Mouse (Mus musculus) B cell, adult 2 months (primary cell): Measurements from ENCODE around the gene Ctsw.

ENCODE experiments used
- DNase-seq, 2 experiments: peaks; one replicate each; pipeline ENCODE4 v3.0.0; 2022

Ctsw gene

DNA sequence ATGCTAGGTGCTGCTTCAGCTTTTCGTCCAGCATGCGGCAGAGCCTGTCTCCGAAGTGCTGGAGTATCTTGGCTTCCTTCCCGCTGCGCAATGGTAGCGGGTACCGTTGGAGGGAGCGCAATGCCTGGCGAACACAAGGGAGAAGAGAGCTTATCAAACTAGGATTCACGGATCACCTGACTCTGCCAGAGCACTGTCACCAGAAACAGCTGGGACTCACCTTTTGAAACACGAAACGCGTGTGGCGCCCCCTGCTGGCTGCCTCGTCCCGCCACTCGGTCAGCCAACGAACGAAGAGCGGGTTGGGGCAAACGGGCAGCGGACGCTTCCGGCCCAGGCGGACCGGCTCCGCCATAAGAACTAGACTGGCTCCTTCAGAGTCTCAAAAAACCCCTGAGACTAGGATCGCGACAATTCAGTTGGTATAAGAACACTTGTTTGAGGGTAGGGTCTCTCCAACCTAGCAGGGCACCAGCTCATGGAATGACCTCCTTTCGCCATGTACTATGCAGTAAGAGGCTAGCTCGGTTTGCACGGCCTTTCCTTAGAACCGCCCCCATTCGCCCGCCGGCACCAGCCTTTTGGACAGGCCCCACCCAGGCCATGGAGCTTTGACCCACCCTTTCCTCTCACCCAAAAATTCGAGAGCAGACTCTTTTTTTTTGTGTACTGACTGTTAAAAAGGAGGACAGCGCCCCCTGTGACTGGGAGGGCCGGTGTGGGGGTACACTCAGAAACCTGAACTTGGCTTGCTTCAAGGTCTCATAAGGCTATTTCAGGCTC, 19.7 kb upstream of the Ctsw start, which contains the start of gene Mus81:
Mus81 (minus strand) TSS at position 635 of the 783 bp plus-strand sequence.
- DNase-seq = peak; percentile 99

- DNase-seq = no peak
These were observed 18.5 kb upstream of the Ctsw start for GRCm38 (mm10) chr19:5486771-5487170.

- DNase-seq = no peak
These were observed 18.0 kb upstream of the Ctsw start for GRCm38 (mm10) chr19:5486286-5486685.

DNA sequence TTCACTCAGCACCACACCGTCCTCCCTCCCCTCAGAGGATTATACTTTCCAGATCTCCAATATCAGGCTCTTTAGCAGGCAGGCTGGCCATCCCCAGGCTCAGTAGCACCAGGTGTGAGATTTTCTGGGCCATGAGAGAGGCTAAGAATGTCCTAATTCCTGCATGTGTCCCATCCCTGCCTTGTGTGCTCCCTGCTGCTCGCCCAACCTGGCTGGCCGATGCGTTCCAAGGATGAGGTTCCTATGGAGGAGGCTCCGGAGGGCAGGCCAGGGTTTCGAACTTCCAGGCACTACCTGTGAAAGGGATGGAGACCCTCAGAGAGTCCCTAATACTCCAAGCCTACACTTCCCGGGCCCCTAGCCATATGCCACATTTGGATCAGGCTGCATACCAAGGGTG, 17.5 kb upstream of the Ctsw start:
- DNase-seq = no peak

DNA sequence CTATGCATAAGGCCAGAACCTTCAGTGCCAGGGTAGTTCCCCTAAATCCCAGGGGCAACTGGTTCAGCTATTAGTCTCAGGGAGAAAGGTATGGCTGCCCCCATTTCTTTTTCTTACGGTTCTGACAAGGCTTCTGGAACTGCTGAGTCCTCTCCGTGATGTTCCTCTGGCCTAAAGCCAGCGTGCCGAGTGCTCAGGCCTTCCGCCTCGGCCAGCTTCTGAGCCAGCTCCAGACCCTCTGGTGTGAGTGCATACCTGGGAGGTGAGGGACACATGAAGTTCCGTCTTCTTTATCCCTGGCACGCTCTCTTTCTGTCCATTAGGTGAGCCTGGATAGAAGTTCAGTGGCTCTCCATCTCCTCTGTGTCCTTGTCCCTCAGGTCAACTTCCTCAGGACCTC, 17.1 kb upstream of the Ctsw start:
- no peak for DNase-seq

- no peak for DNase-seq
These were observed 16.2 kb upstream of the Ctsw start for GRCm38 (mm10) chr19:5484496-5484895.

DNA sequence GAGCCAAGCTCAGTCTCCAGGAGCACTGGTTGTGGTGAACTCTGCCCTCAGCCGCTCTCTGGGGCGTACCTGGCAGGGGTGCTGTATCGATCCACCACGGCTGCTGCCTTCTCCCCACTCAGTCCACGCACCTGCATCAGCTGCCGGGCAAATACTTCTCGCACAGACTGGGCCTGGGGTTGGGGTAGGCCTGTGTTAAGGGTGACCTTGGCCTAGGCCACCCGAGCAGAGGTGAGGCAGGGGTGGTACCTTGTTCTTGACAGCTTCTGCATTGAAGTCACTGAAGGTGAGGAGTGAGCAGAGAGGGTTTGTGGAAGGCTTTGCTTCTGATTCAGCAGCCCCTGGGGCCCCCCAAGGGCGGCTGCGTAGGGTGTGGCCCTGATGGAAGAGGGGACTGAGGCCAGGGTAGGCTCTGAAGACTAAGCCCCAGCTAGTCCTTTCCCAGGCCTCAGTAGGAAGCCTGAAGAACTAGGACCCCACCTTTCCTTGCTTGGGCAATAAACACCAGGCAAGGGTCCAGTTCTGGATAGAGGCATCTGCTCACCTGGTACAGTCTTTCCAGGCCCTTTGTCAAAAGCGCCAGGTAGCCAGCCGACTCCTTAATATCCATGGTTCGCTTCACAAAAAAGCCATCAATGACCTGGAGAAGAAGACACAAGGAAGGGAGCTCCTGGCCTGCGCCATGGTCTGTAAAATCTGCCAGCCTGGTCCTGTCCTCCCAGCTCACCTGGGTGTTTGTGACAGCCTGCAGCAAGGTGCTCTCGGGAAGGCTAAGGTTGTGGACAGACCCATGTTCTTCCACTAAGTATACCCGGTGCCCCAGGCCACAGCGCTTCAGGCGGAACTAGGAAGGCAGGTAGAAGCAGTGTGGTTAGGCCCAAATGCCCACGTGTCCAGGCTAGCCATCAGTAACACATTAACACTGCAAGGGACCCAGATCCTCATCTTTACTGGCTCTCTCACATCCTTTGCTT, 15.4 kb upstream of the Ctsw start:
- DNase-seq = no peak

DNA sequence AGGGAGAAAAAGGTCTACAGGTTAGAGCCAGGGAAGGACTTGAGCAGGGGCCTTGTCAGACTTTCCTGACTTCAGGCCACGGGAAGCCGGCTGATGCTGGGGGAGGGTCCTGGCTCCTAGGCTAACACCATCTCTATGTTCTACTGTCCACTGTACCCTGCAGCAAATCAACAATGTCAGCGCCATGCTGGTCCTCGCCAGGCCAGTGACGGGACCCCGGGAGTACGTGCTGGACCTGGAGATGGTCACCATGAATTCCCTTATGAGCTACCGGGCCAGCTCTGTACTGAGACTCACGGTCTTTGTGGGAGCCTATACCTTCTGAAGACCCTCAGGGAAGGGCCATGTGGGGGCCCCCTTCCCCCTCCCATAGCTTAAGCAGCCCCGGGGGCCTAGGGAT, 13.1 kb upstream of the Ctsw start:
- no peak for DNase-seq

DNA sequence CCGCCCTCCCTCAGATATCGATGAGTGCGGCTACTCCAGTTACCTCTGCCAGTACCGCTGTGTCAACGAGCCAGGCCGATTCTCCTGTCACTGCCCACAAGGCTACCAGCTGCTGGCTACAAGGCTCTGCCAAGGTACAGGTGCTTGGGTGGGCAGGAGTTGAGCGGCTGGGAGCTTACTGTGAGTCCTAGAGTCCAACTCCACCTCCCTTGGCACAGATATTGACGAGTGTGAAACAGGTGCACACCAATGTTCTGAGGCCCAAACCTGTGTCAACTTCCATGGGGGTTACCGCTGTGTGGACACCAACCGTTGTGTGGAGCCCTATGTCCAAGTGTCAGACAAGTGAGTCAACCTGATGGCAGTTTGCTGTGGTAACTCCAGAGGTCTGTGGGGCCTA, 11.7 kb upstream of the Ctsw start:
- DNase-seq = no peak

GRCm38 (mm10) chr19:5477668-5478300, 9.5 kb upstream of the Ctsw start:
- no peak for DNase-seq

DNA sequence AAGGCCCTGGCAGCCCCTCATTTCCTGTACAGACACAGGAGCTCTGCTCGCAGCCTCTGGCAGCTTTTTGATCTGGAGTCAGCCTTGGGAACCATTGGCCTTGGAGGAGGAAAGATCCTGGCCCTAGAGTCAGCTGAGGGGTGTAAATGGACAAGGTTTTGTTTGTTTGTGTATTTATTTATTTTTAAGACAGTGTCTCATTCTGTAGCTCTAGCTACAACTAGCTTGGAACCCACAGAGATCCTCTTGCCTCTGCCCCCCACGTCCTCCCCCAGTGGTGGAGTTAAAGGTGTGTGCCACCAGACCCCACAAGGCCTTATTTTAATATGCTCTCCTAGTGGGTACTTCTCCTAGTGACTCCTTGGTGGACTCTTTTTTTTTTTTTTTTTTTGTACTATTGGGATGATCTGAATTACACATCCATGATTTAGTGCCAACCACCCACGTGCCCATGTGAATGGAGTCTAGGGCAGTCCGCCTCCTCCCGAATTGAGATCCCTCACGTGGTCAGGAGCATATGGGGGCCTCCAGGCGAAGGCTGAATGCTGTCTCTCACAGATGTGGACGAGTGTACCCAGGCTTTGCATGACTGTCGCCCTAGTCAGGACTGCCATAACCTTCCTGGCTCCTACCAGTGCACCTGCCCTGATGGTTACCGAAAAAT, 8.8 kb upstream of the Ctsw start:
- DNase-seq = no peak

DNA sequence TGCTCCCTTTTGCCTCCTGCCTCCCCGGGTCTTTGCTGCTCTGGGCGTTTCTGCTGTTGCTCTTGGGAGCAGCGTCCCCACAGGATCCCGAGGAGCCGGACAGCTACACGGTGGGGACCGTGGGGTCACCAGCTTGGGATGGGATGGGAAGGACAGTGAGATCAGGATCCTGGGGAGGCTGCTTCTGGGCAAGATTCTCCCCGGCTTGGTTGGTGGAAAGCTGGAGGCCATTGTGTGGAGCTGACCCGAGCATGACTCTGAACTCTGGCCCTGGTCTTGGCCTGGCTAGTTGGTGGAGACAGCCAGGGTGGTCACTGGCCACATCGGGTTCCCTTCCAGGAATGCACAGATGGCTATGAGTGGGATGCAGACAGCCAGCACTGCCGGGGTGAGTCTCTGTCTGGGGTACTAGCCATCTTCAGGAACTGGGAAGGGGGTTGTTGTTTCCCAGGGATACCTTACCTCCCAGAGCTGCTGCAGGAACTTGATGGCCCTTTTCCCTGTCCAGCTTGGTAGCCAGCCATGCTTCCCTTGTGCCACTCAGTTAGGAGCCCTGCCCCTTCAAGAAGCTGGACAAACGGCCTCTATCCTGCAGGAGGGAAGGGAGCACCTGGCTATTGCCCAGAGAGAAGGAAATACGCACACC, 6.9 kb upstream of the Ctsw start:
- DNase-seq = no peak

DNA sequence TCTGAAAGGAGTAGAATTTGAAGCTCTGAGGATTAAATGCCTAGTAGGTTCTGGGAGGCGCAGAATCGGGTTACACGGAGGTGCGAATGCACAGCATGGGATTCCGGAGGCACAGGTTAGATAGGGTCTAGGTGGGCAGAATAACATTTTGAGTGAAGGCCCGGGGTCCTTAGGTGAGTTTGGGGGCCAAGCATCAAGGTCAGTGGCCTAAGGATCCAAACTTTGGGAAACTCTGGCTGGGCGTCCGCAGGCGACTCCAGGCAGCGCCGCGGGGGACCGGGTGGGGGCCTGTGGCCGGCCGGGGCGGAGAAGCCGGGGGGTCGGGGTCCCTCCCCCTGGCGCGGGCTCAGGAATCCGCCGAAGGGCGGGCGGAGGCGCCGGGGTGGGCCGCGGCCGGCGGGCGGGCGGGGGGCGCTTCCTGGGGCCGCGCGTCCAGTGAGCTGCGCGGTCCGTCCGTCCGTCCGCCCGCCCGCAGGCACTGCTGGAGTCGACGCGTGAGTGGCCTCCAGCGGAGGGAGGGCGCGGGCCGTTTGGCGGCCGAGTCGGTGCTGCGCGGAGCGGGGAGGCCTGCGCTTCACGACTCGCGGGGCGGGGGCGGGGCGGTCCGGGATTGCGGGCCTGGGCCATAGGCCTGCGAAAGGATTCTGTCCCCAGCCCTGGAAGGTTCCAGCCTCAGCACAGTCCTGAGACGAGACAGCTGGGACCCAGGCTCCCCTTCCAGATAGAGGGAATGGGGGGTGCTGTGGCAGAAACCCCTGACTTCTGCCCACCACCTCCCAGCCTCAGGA, 6.2 kb upstream of the Ctsw start:
- DNase-seq = no peak

- DNase-seq = no peak
These were observed 5.4 kb upstream of the Ctsw start, which contains the start of gene Efemp2 for GRCm38 (mm10) chr19:5473720-5474119. Gene Efemp2 (plus strand): TSS chr19:5473954.

GRCm38 (mm10) chr19:5472857-5473256, 4.5 kb upstream of the Ctsw start:
- DNase-seq = no peak

DNA sequence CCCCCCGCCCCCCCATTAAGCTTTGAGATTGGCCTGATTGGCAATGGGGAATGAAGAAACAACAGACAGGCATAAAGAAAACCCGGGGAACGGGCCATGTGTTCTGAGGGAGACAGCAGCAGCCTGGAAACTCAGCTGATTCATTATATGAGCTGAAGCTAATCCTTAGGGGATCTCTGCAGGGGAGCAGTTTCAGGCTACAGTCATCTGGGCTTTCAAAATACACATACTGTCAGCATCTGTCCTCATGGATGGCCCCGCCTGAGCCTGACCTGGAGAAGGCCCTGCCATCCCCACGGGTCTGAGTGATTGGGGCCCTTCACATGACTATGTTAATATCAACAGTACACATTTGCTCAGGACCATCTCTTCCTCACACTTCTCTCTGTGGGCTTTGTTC, 3.5 kb upstream of the Ctsw start:
- DNase-seq = no peak

GRCm38 (mm10) chr19:5466916-5467500, 1.3 kb downstream of the Ctsw start:
- no peak for DNase-seq

- no peak for DNase-seq
These were observed 3.3 kb downstream of the Ctsw start for GRCm38 (mm10) chr19:5465037-5465436.

- peak; percentile 68 to 71 for DNase-seq
These were observed 4.3 kb downstream of the Ctsw start for GRCm38 (mm10) chr19:5463791-5464562.

- no peak for DNase-seq
These were observed 5.1 kb downstream of the Ctsw start for GRCm38 (mm10) chr19:5463212-5463611.
